Mouse (Mus musculus) splenic B cell, adult 2 months (primary cell): ENCODE measurements at regions not wholly inside any gene's neighbourhood (a gene's known extent, or its start where the extent isn't known, plus 50 kb on each side); places are given as distances from the start of the nearest gene placed in this dataset.
"Not testable (repeated sequence)": the region's sequence is repeated elsewhere in the genome, so short reads cannot be mapped to it uniquely, and the experiment has no call there.

ENCODE experiments used
- DNase-seq: peaks from one replicate; pipeline ENCODE4 v3.0.0-alpha.2; 2011; ENCODE audit warnings: low read depth, low spot score
- H3K27me3 ChIP-seq: 2 replicates; pipeline ENCODE4 v1.6.1; 2012; ENCODE audit warnings: mild to moderate bottlenecking, low read length, moderate library complexity, mixed read lengths; ENCODE audit not compliant: control insufficient read depth, poor library complexity, insufficient read depth, severe bottlenecking
- H3K36me3 ChIP-seq: 2 replicates; pipeline ENCODE4 v1.6.1; 2012; ENCODE audit warnings: mild to moderate bottlenecking, low read length, moderate library complexity, mixed read lengths; ENCODE audit not compliant: control insufficient read depth, poor library complexity, insufficient read depth, severe bottlenecking

- Histone ChIP-seq H3K36me3 (no peaks in the 10 kb centered on the region), H3K27me3 (no peaks in the 10 kb centered on the region)
- no peak for DNase-seq
Measured at GRCm38 (mm10) chr1:189156906-189157305, 149.3 kb upstream of the Kctd3 start.

- DNase-seq, result no peak
- no peaks in the 10 kb centered on the region for H3K36me3 ChIP-seq
- no peaks in the 10 kb centered on the region for H3K27me3 ChIP-seq
Measured at GRCm38 (mm10) chr1:189154376-189154775, 146.7 kb upstream of the Kctd3 start.

- H3K36me3 ChIP-seq, result no peaks in the 10 kb centered on the region
- H3K27me3 ChIP-seq, result no peaks in the 10 kb centered on the region
- DNase-seq, result no peak
Measured at GRCm38 (mm10) chr1:189153150-189153549, 145.5 kb upstream of the Kctd3 start.

GRCm38 (mm10) chr1:189142982-189143451, 135.4 kb upstream of the Kctd3 start:
- H3K36me3 ChIP-seq, result no peaks in the 10 kb centered on the region
- no peak for DNase-seq
- no peaks in the 10 kb centered on the region for H3K27me3 ChIP-seq

GRCm38 (mm10) chr1:189142551-189142950, 134.9 kb upstream of the Kctd3 start:
- H3K36me3 ChIP-seq, result no peaks in the 10 kb centered on the region
- no peaks in the 10 kb centered on the region for H3K27me3 ChIP-seq
- no peak for DNase-seq

GRCm38 (mm10) chr1:189141694-189142093, 134.1 kb upstream of the Kctd3 start:
- no peak for DNase-seq
- H3K36me3 ChIP-seq, result no peaks in the 10 kb centered on the region
- no peaks in the 10 kb centered on the region for H3K27me3 ChIP-seq

- no peak for DNase-seq
- no peaks in the 10 kb centered on the region for H3K27me3 ChIP-seq
Measured at GRCm38 (mm10) chr1:189136731-189137385, 129.2 kb upstream of the Kctd3 start.

GRCm38 (mm10) chr1:189135826-189136225, 128.2 kb upstream of the Kctd3 start:
- Histone ChIP-seq H3K36me3 (no peaks in the 10 kb centered on the region), H3K27me3 (no peaks in the 10 kb centered on the region)
- DNase-seq, result no peak

More at GRCm38 (mm10) chr1:189136731-189137385, 129.2 kb upstream of the Kctd3 start:
- H3K36me3 ChIP-seq, result no peaks in the 10 kb centered on the region

GRCm38 (mm10) chr1:189128706-189129105, 121.1 kb upstream of the Kctd3 start:
- H3K27me3 ChIP-seq, result no peaks in the 10 kb centered on the region
- no peaks in the 10 kb centered on the region for H3K36me3 ChIP-seq
- DNase-seq, result no peak

- not testable (repeated sequence) for DNase-seq, H3K27me3 ChIP-seq, H3K36me3 ChIP-seq
Measured at GRCm38 (mm10) chr1:189128246-189128645, 120.6 kb upstream of the Kctd3 start.

- Histone ChIP-seq H3K27me3 (no peaks in the 10 kb centered on the region), H3K36me3 (no peaks in the 10 kb centered on the region)
- no peak for DNase-seq
Measured at GRCm38 (mm10) chr1:189127367-189127766, 119.7 kb upstream of the Kctd3 start.

GRCm38 (mm10) chr1:189119941-189120735, 112.5 kb upstream of the Kctd3 start:
- no peak for DNase-seq
- no peaks in the 10 kb centered on the region for H3K36me3 ChIP-seq
- H3K27me3 ChIP-seq, result no peaks in the 10 kb centered on the region

- DNase-seq, result peak; percentile 22
- not testable (repeated sequence) for H3K36me3 ChIP-seq, H3K27me3 ChIP-seq
Measured at GRCm38 (mm10) chr1:189119005-189119404, 111.4 kb upstream of the Kctd3 start.

GRCm38 (mm10) chr1:189118582-189118981, 110.9 kb upstream of the Kctd3 start:
- DNase-seq, result no peak
- no peaks in the 10 kb centered on the region for H3K36me3 ChIP-seq
- no peaks in the 10 kb centered on the region for H3K27me3 ChIP-seq

- Histone ChIP-seq H3K27me3 (no peaks in the 10 kb centered on the region), H3K36me3 (no peaks in the 10 kb centered on the region)
- DNase-seq, result no peak
Measured at GRCm38 (mm10) chr1:189115914-189116313, 108.3 kb upstream of the Kctd3 start.
